Mouse (Mus musculus) cortical plate, adult 2 months (tissue): ENCODE measurements around the gene Gpm6a.

ENCODE experiments used
- CTCF ChIP-seq: fragments of 200-500 bp; IDR thresholded peaks from 2 replicates; pipeline ENCODE4 v1.5.1; 2011; ENCODE audit warnings: mild to moderate bottlenecking, control low read depth, low read length; ENCODE audit not compliant: insufficient read depth; ENCODE audit errors: extremely low read depth
- POLR2A ChIP-seq: fragments of 200-500 bp; IDR thresholded peaks from 2 replicates; pipeline ENCODE4 v1.6.1; 2011; ENCODE audit warnings: mild to moderate bottlenecking, low read length, control low read depth; ENCODE audit not compliant: insufficient read depth; ENCODE audit errors: extremely low read depth

DNA sequence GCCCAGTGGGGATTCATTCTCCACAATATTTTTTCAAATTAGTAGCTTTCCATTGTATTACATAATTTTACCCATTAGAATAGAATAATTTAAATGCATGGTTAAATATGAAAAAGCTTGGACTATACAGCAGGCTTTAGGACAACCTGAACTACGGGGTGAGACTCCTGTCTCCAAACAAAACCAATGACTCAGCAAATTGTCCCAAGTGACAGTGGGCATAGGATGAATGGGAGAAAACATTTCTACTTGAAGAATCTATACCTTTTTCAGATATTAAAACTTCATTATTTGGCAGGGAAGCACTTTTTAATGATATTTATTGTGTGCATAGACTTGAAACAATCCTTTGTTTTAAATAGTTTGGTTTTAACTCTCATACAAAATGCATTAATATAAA lies 41.0 kb downstream of the Gpm6a start:
- TF ChIP-seq POLR2A (no peak), CTCF (no peak)
